Mouse (Mus musculus): ENCODE results near the gene Map4k1.

Map4k1 gene

GRCm38 (mm10) chr7:29026195-29026594, 44.3 kb downstream of the Map4k1 start:
- DNase-seq (ENCODE audit: low spot score in 2 of 2) = no peak

DNA sequence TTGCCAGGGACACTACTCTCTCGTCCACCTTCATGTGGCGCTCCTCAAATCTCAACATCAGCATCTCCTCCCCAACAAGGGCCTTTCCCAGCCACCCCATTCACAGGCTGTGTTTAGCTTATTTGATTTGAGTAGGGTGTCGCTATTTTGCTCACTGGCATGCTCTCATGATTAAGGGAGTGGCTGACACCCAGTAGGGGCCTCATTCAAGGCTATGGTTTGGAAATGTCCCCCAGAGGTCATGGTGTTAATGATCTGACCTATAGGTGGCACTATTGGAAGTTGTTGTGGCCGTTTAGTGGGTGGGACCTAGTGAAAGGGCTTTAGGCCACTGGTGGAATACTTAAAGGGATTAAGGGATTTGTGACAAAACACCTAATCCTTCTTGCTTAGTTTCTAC, 45.0 kb downstream of the Map4k1 start:
- DNase-seq (ENCODE audit: low spot score in 2 of 2) = no peak

DNA sequence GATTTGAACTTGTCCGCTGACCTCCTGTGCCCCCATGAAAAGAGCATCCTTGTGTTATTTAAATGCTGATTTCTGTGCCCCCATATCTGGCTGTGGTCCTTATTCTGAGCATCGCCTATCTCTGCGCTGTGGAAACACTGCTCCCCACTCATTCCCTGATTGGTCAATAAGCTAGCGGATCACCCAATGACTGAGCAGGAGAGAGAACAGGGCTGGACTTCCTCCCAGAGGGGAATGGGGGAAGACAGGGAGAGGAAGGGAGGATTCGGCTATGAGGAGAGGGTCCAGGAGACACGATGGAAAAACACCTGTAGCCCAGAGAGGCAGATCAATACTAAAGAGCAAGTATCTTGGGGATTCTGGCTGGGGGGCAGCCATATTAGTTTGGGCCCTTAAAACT, 46.9 kb downstream of the Map4k1 start:
- DNase-seq (ENCODE audit: low spot score in 2 of 2) = no peak

DNA sequence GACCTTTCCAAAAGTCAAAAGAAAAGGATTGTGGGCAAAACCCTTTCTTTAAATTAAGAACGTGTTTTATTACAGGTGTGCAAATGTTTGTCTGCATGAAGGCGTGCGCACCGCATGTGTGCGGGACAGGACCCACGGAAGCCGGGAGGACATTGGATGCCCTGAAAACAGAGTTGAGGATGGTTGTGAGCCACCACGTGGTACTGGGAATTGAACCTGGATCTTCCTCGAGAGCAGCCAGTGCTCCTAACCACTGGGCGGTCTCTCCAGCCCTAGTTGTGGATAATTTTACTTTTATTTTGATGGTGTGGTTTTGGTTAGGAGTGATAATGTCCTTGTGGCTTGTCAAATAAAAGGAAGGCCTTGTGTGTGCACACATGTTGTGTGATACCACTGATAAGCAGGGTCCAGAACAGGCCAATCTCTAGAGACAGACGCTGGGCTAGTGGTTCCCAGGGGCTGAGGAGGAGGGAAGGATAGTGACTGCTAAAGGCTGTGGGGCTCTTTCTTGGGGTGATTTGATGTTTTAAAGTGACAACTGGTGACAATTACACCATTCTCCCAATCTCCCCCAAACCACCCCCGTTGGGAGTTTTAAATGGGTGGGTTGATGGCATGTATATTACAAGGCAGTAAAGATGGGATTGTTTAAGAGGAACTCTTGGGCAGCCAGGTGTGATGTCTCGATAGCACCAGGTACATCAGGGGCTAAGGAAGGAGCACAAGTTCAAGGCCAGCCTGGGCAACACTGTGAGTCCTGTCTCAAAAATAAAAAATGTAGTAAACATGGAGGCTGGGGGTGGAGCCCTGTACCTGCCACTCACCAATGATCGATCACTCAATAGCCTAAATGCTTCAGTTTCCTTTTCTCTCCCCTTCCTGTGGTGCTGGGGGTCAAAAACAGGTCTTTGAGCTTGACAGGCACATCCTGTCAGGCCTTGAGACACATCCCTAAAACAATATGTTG, 48.1 kb downstream of the Map4k1 start:
- no peak for DNase-seq (ENCODE audit: low spot score in 2 of 2)

GRCm38 (mm10) chr7:29031641-29032040, 49.8 kb downstream of the Map4k1 start:
- DNase-seq (ENCODE audit: low spot score in 2 of 2) = no peak

GRCm38 (mm10) chr7:29032685-29033084, 50.8 kb downstream of the Map4k1 start:
- no peak for DNase-seq (ENCODE audit: low spot score in 2 of 2)

GRCm38 (mm10) chr7:29037261-29037660, 55.4 kb downstream of the Map4k1 start:
- DNase-seq (ENCODE audit: low spot score in 2 of 2) = no peak

- DNase-seq (ENCODE audit: low spot score in 2 of 2) = peak; percentile 72 to 86
These were observed 57.7 kb downstream of the Map4k1 start for GRCm38 (mm10) chr7:29039604-29039984.

- DNase-seq (ENCODE audit: low spot score in 2 of 2) = no peak
These were observed 58.3 kb downstream of the Map4k1 start for GRCm38 (mm10) chr7:29039985-29040661.

- DNase-seq (ENCODE audit: low spot score in 2 of 2) = no peak
These were observed 59.3 kb downstream of the Map4k1 start for GRCm38 (mm10) chr7:29041194-29041593.

GRCm38 (mm10) chr7:29043016-29043673, 61.3 kb downstream of the Map4k1 start:
- DNase-seq (ENCODE audit: low spot score in 2 of 2) = peak in 1 of 2 experiments; percentile 38

DNA sequence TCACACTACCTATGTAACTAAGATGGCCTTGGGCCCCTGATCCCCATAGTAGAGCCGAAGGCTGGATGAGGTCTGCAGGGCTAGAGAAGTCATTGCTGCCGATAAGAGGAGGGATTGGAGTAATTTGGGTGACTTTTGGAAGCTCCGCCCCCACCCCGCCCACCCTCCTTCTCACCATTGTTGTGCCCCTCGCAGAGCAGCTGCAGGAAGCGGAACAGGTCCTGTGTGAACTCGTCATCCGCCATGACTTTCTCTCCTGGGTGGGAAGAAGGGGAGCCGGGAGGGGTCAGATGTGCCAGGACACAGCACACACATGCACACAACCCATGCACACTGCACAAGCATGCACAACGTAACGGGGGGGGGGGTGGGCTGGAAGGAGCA, 61.8 kb downstream of the Map4k1 start:
- no peak for DNase-seq (ENCODE audit: low spot score in 2 of 2)

GRCm38 (mm10) chr7:29044302-29044701, 62.5 kb downstream of the Map4k1 start:
- DNase-seq (ENCODE audit: low spot score in 2 of 2) = no peak

GRCm38 (mm10) chr7:29046533-29046932, 64.7 kb downstream of the Map4k1 start:
- DNase-seq (ENCODE audit: low spot score in 2 of 2) = no peak

- DNase-seq (ENCODE audit: low spot score in 2 of 2) = no peak
These were observed 66.2 kb downstream of the Map4k1 start for GRCm38 (mm10) chr7:29048070-29048469.

DNA sequence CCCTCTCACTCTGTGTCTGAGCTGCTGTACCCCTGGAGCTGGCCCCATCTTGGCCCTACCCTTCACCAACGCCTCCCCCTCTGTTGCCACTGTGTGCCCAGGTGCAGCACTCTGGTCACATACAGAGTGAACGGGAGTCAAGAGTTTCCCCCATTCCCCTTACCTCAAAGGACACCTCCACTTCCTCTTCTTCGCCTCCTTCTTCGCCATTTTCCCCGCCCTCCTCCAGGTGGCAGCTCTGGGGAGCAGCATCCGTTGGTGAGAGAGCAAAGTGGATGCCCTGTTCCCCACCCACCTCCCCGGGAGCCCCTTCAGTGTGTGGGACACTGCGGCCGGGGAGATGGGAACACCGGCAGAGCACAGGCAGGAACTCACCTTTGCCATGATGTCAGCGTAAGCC, 66.8 kb downstream of the Map4k1 start:
- no peak for DNase-seq (ENCODE audit: low spot score in 2 of 2)

DNA sequence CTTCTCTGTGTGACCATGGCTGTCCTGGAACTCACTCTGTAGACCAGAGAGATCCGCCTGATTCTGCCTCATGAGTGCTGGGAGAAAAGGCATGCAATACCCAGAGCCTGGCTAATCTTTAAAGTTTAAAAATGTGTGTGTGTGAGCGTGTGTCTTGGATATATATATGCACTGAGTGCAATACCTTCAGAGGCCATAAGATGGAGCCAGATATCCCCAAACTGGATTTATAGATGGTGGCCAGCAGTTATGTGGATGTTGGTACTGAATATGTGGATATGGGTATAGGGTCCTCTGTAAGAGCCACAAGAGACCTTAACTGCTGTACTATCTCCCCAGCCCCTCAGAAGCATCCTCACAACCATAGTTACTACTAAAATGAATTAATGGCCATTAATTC, 68.9 kb downstream of the Map4k1 start:
- peak in 1 of 2 experiments; percentile 44 for DNase-seq (ENCODE audit: low spot score in 2 of 2)

- DNase-seq (ENCODE audit: low spot score in 2 of 2) = no peak
These were observed 71.0 kb downstream of the Map4k1 start for GRCm38 (mm10) chr7:29052821-29053220.
